Mouse (Mus musculus) MEL (cell line): Measurements from ENCODE around the gene Nme7. TPM values are rescaled to one million over a fixed set of nuclear protein-coding genes. Genes with fewer than 3 reads are reported as not detected.

ENCODE experiments used
- DNase-seq: peaks from one replicate; pipeline ENCODE4 v3.0.0; 2011; ENCODE audit warnings: low read depth, low spot score
- H3K27ac ChIP-seq: 2 replicates; pipeline ENCODE4 v1.5.1; 2012; ENCODE audit warnings: low read depth, mild to moderate bottlenecking, control low read depth, low read length, moderate library complexity; ENCODE audit not compliant: control insufficient read depth
- H3K27me3 ChIP-seq, 2 experiments: fragments of 150-350 bp in 1 of 2; sonication (generic) in 1 of 2; 2 replicates each; pipeline ENCODE4 v1.6.1; 2012; ENCODE audit warnings: low read length in 2 of 2, mild to moderate bottlenecking in 2 of 2, improper control_type of control experiment in 1 of 2, moderate library complexity in 1 of 2; ENCODE audit not compliant: insufficient read depth in 2 of 2, control insufficient read depth in 1 of 2
- H3K36me3 ChIP-seq, 2 experiments: 2 replicates each; pipeline ENCODE4 v1.6.1; 2012 to 2014; ENCODE audit warnings: low read length in 2 of 2, improper control_type of control experiment in 1 of 2, inconsistent platforms in 1 of 2, mild to moderate bottlenecking in 1 of 2; ENCODE audit not compliant: insufficient read depth in 2 of 2, control insufficient read depth in 1 of 2
- H3K4me1 ChIP-seq, 2 experiments: fragments of 150-350 bp in 1 of 2; sonication (generic) in 1 of 2; 2 replicates each; pipeline ENCODE4 v1.6.1; 2012; ENCODE audit warnings: low read length in 2 of 2, improper control_type of control experiment in 1 of 2, mild to moderate bottlenecking in 1 of 2; ENCODE audit not compliant: insufficient read depth in 2 of 2, control insufficient read depth in 1 of 2
- H3K4me3 ChIP-seq, 2 experiments: fragments of 150-350 bp in 1 of 2; sonication (generic) in 1 of 2; 2 replicates each; pipeline ENCODE4 v1.5.1; 2012; ENCODE audit warnings: low read depth in 2 of 2, low read length in 2 of 2, mild to moderate bottlenecking in 2 of 2, moderate library complexity in 2 of 2, control low read depth in 1 of 2, improper control_type of control experiment in 1 of 2; ENCODE audit not compliant: control insufficient read depth in 1 of 2, insufficient read depth in 1 of 2
- H3K79me2 ChIP-seq: 2 replicates; pipeline ENCODE4 v1.6.1; 2012; ENCODE audit warnings: mild to moderate bottlenecking, low read length, moderate library complexity; ENCODE audit not compliant: control insufficient read depth, poor library complexity, insufficient read depth
- H3K9ac ChIP-seq: 2 replicates; pipeline ENCODE4 v1.6.1; 2012; ENCODE audit warnings: low read depth, mild to moderate bottlenecking, control low read depth, low read length, moderate library complexity; ENCODE audit not compliant: control insufficient read depth, poor library complexity, severe bottlenecking
- H3K9me3 ChIP-seq: fragments of 150-350 bp; sonication (generic); replicated peaks from 2 replicates; pipeline ENCODE4 v1.6.1; 2012; ENCODE audit warnings: mild to moderate bottlenecking, low read length, improper control_type of control experiment, moderate library complexity; ENCODE audit not compliant: insufficient read depth
- BHLHE40 ChIP-seq: IDR thresholded peaks from 2 replicates; pipeline ENCODE4 v1.6.1; 2012; ENCODE audit warnings: low read depth, mild to moderate bottlenecking, inconsistent platforms, low read length, improper control_type of control experiment, borderline replicate concordance
- CHD1 ChIP-seq: IDR thresholded peaks from 2 replicates; pipeline ENCODE4 v1.6.1; 2012; ENCODE audit warnings: low read depth, mild to moderate bottlenecking, inconsistent platforms, low read length, improper control_type of control experiment
- CTCF ChIP-seq, 3 experiments: IDR thresholded peaks in 2 of 3; conservative IDR thresholded peaks in 1 of 3; 2 replicates each; pipeline ENCODE4 v1.5.1; 2011 to 2012; ENCODE audit warnings: low read length in 3 of 3, low read depth in 2 of 3, mild to moderate bottlenecking in 2 of 3, improper control_type of control experiment in 1 of 3, inconsistent platforms in 1 of 3, mixed read lengths in 1 of 3, moderate library complexity in 1 of 3; ENCODE audit not compliant: control insufficient read depth in 1 of 3, insufficient read depth in 1 of 3, poor library complexity in 1 of 3, severe bottlenecking in 1 of 3
- EP300 ChIP-seq, 2 experiments: IDR thresholded peaks; 2 replicates each; pipeline ENCODE4 v1.6.1; 2011; ENCODE audit warnings: improper control_type of control experiment in 2 of 2, low read length in 2 of 2, low read depth in 1 of 2, mild to moderate bottlenecking in 1 of 2
- ETS1 ChIP-seq: IDR thresholded peaks from 2 replicates; pipeline ENCODE4 v1.6.1; 2012; ENCODE audit warnings: low read depth, mild to moderate bottlenecking, inconsistent platforms, low read length, improper control_type of control experiment, moderate library complexity
- GATA1 ChIP-seq: IDR thresholded peaks from 2 replicates; pipeline ENCODE4 v1.6.1; 2011; ENCODE audit warnings: low read depth, low read length, improper control_type of control experiment
- JUND ChIP-seq: IDR thresholded peaks from 2 replicates; pipeline ENCODE4 v1.6.1; 2011; ENCODE audit warnings: low read depth, mild to moderate bottlenecking, improper control_type of control experiment, low read length
- MAZ ChIP-seq: IDR thresholded peaks from 2 replicates; pipeline ENCODE4 v1.6.1; 2012; ENCODE audit warnings: low read depth, mild to moderate bottlenecking, inconsistent platforms, low read length, improper control_type of control experiment
- MEF2A ChIP-seq: IDR thresholded peaks from 2 replicates; pipeline ENCODE4 v1.6.1; 2014; ENCODE audit warnings: low read depth, mild to moderate bottlenecking, inconsistent platforms, low read length, improper control_type of control experiment; ENCODE audit not compliant: poor library complexity, insufficient replicate concordance, severe bottlenecking; ENCODE audit errors: extremely low read depth
- MXI1 ChIP-seq: IDR thresholded peaks from 2 replicates; pipeline ENCODE4 v1.6.1; 2011; ENCODE audit warnings: mild to moderate bottlenecking, low read depth, low read length, improper control_type of control experiment
- MYB ChIP-seq: IDR thresholded peaks from 2 replicates; pipeline ENCODE4 v1.6.1; 2011; ENCODE audit warnings: mild to moderate bottlenecking, low read depth, low read length, improper control_type of control experiment
- POLR2A ChIP-seq, 2 experiments: IDR thresholded peaks; 2 replicates each; pipeline ENCODE4 v1.6.1; 2011 to 2012; ENCODE audit warnings: low read length in 2 of 2, mild to moderate bottlenecking in 2 of 2, control low read depth in 1 of 2, improper control_type of control experiment in 1 of 2, low read depth in 1 of 2, moderate library complexity in 1 of 2; ENCODE audit not compliant: control insufficient read depth in 1 of 2, insufficient read depth in 1 of 2, poor library complexity in 1 of 2
- POLR2AphosphoS2 ChIP-seq: IDR thresholded peaks from 2 replicates; pipeline ENCODE4 v1.6.1; 2011; ENCODE audit warnings: low read length, improper control_type of control experiment
- POLR2AphosphoS5 ChIP-seq: IDR thresholded peaks from 2 replicates; pipeline ENCODE4 v1.6.1; 2012; ENCODE audit warnings: low read depth, borderline replicate concordance, mild to moderate bottlenecking, inconsistent platforms, low read length, moderate library complexity, mixed read lengths
- RCOR1 ChIP-seq: IDR thresholded peaks from 2 replicates; pipeline ENCODE4 v1.6.1; 2012; ENCODE audit warnings: low read depth, mild to moderate bottlenecking, inconsistent platforms, low read length, improper control_type of control experiment
- TAL1 ChIP-seq: IDR thresholded peaks from 2 replicates; pipeline ENCODE4 v1.6.1; 2012; ENCODE audit warnings: mild to moderate bottlenecking, inconsistent platforms, low read length, moderate library complexity, mixed read lengths
- TBP ChIP-seq: IDR thresholded peaks from 2 replicates; pipeline ENCODE4 v1.8.0; 2011; ENCODE audit warnings: low read depth, low read length, improper control_type of control experiment
- TCF12 ChIP-seq: IDR thresholded peaks from 2 replicates; pipeline ENCODE4 v1.6.1; 2014; ENCODE audit warnings: low read depth, mild to moderate bottlenecking, inconsistent platforms, low read length, improper control_type of control experiment, moderate library complexity
- USF1 ChIP-seq: IDR thresholded peaks from 2 replicates; pipeline ENCODE4 v1.6.1; 2014; ENCODE audit warnings: low read depth, mild to moderate bottlenecking, inconsistent platforms, low read length, improper control_type of control experiment, moderate library complexity
- USF2 ChIP-seq, 2 experiments: IDR thresholded peaks; 2 replicates each; pipeline ENCODE4 v1.6.1; 2011 to 2012; ENCODE audit warnings: improper control_type of control experiment in 2 of 2, low read length in 2 of 2, borderline replicate concordance in 1 of 2, inconsistent platforms in 1 of 2, low read depth in 1 of 2, mild to moderate bottlenecking in 1 of 2; ENCODE audit not compliant: insufficient read depth in 1 of 2
- ZKSCAN1 ChIP-seq: IDR thresholded peaks from 2 replicates; pipeline ENCODE4 v1.6.1; 2012; ENCODE audit warnings: low read depth, mild to moderate bottlenecking, inconsistent platforms, low read length, improper control_type of control experiment, moderate library complexity
- ZMIZ1 ChIP-seq: IDR thresholded peaks from 2 replicates; pipeline ENCODE4 v1.6.1; 2012; ENCODE audit warnings: low read depth, mild to moderate bottlenecking, inconsistent platforms, low read length, improper control_type of control experiment, moderate library complexity
- polyA plus RNA-seq, 2 experiments: library from polyadenylated mRNA; stranded (reverse) in 1 of 2; unstranded in 1 of 2; fragments of >175 nt in 1 of 2; fragments of >200 nt in 1 of 2; gene quantifications; 2 replicates each; pipeline versions ENCODE4 v1.2.1 to v1.2.4; 2012; ENCODE audit warnings: low replicate concordance in 2 of 2, low read depth in 1 of 2; ENCODE audit not compliant: insufficient read length in 2 of 2, insufficient read depth in 1 of 2, missing spikeins in 1 of 2
- total RNA-seq: library from RNA; depleted of rRNA; stranded (reverse); fragments of 300-350 nt; gene quantifications from 2 replicates; pipeline ENCODE4 v1.2.3, GENCODE M21; 2012

Nme7 gene
- total and polyA plus RNA-seq, 3 experiments, result 23.2 to 27.6 TPM; not detected in 1

DNA sequence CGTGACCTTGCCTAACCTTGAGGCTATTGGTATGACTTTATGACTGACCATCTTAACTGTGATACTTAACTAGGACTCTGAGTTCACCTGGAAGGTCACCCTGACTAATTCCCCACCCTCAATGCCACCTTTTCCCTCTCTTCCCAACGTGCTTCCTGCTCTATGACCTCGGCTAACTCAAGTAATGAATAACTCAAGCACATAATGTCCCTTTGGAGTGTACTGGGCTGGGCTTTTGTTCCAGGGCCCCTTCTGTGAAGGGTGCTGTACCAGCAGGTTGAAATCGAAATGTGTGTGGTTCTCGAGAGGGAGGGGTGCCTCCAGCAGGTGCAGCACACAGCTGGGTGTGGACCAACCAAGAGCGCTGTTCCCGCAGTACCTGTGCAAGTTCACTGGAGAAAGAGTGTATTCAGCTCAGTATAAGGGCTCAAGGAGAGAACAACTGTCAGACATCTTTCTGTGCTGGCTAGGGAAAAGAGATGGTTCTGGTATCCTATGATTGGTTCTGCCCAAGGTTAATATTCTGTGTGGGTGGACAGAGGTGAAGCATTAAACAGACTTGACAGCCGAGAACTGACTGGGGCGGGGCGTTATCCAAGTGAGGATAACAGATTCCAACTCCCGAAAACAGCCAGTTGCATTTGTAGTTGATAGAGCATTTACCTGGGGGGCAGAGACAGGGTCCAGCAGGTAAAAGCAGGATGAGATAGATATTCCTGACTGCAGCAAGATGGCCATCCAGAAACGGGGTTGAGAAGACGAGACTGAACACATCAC is 157.2 kb downstream of the Nme7 start:
- H3K79me2 ChIP-seq, result no peaks in the 10 kb centered on the region

DNA sequence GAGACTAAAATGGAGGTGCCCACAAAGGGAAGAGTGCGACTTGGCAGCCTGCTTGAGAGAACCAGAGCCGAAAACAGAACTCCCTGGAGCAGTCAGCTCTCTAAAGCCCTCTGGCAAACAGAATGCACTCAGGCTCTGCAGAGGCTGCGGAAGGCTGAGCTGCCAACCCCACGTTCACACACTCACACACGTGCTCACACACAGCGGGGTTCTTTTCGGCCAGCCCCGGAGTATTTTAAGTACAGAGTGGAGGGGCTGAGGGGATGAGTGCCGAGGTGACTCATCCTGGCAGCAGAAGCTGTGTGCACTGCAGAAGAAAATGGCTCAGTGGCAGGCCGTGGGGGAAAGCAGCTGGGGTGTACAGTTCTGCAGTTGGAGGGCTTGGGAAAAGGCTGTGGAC is 157.8 kb downstream of the Nme7 start:
- H3K79me2 ChIP-seq, result no peaks in the 10 kb centered on the region
- H3K36me3 ChIP-seq, result no peaks in the 10 kb centered on the region
- no peaks in the 10 kb centered on the region for H3K27me3 ChIP-seq
- H3K9ac ChIP-seq, result no peak overlapping the region
- H3K4me1 ChIP-seq, result no peaks in the 10 kb centered on the region
- no peak for TF ChIP-seq ZMIZ1
- TF ChIP-seq GATA1, result no peak
- TF ChIP-seq ZKSCAN1, result no peak
- TF ChIP-seq POLR2AphosphoS5, result no peak
- TF ChIP-seq POLR2AphosphoS2, result no peak
- TF ChIP-seq MXI1, result no peak
- no peak for TF ChIP-seq MYB
- TF ChIP-seq POLR2A (IDR thresholded peaks at IDR 0.05; ENCODE audit: control insufficient read depth in 1 of 2, insufficient read depth in 1 of 2, low read depth in 1 of 2, low read length in 2 of 2, poor library complexity in 1 of 2), result no peak
- no peak for TF ChIP-seq MAZ
- no peak for TF ChIP-seq RCOR1
- TF ChIP-seq TBP, result no peak
- no peak for TF ChIP-seq USF2 (IDR thresholded peaks at IDR 0.05; ENCODE audit: borderline replicate concordance in 1 of 2, insufficient read depth in 1 of 2, low read depth in 1 of 2, low read length in 2 of 2)
- H3K4me3 ChIP-seq, result no peak overlapping the region
- no peaks in the 10 kb centered on the region for H3K9me3 ChIP-seq
- DNase-seq, result no peak
- no peak overlapping the region for H3K27ac ChIP-seq

More for the DNA sequence above, 157.2 kb downstream of the Nme7 start:
- H3K27ac ChIP-seq, result no peak overlapping the region
- H3K4me1 ChIP-seq, result no peaks in the 10 kb centered on the region
- H3K9ac ChIP-seq, result no peak overlapping the region
- no peak overlapping the region for H3K4me3 ChIP-seq
- no peaks in the 10 kb centered on the region for H3K27me3 ChIP-seq
- no peaks in the 10 kb centered on the region for H3K36me3 ChIP-seq
- no peak for TF ChIP-seq MXI1
- no peak for TF ChIP-seq JUND
- no peak for TF ChIP-seq RCOR1
- no peak for TF ChIP-seq CTCF (IDR thresholded peaks at IDR 0.05 in 2 of 3, conservative IDR thresholded peaks at IDR 0.05 in 1 of 3; ENCODE audit: control insufficient read depth in 1 of 3, insufficient read depth in 1 of 3, low read depth in 2 of 3, low read length in 3 of 3, poor library complexity in 1 of 3, severe bottlenecking in 1 of 3)
- TF ChIP-seq ETS1, result no peak
- TF ChIP-seq GATA1, result no peak
- no peak for TF ChIP-seq USF1
- no peak for TF ChIP-seq EP300 (IDR thresholded peaks at IDR 0.05; ENCODE audit: low read depth in 1 of 2, low read length in 2 of 2)
- no peak for TF ChIP-seq CHD1
- TF ChIP-seq BHLHE40, result no peak
- TF ChIP-seq TCF12, result no peak
- no peak for TF ChIP-seq USF2 (IDR thresholded peaks at IDR 0.05; ENCODE audit: borderline replicate concordance in 1 of 2, insufficient read depth in 1 of 2, low read depth in 1 of 2, low read length in 2 of 2)
- TF ChIP-seq POLR2AphosphoS2, result no peak
- TF ChIP-seq TAL1, result no peak
- TF ChIP-seq MEF2A, result no peak
- no peak for TF ChIP-seq ZMIZ1
- DNase-seq, result no peak
- H3K9me3 ChIP-seq, result no peaks in the 10 kb centered on the region
